Mouse (Mus musculus) right cerebral cortex, postnatal 4 days (tissue): ENCODE measurements around the gene Apobec2.
"Not testable (repeated sequence)": the region's sequence is repeated elsewhere in the genome, so short reads cannot be mapped to it uniquely, and the experiment has no call there.

Experiments used
- DNase-seq: peaks from one replicate; pipeline ENCODE4 v3.0.0-alpha.2; 2022

The Apobec2 gene

DNA sequence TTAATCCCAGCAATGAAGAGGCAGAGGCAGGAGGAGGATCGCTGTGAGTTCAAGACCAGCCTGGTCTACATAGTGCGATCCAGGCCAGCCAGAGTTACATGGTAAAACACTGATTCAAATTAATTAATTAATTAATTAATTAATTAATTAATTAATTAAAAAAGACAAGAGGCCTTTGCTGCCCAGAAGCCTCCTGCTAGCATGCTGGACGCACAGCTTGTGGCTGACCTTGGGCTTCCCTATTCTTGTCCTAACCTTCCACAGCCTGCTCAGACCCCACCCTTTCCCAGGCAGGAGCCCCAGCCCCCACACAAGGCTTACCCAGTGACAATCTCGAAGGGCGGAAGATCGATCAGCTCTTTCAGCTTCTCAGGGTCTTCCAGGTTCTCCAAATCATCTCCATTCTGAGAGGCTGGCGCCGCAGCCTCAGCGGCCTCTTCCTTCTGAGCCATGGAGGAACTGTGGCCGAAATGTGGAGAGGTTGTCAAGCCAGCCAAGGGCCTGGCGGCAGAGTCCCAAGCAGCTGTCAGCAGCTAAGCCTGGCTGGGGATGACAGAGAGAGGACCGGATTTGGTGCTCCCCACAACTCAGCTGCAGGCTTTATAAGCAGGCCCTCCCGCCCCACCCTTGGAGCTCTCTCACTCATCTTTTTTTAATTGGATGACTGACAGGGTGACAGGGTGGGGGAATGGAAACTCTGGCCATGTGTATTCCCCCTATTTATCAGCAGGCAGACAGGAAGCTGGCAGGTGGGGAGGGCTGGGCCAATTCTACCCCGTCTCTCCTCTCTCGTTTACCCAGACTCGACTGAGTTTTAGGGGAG is at the start of gene Apobec2:
TSS of gene Apobec2 (minus strand) at position 773 of the 823 bp plus-strand sequence.
- DNase-seq: no peak

DNA sequence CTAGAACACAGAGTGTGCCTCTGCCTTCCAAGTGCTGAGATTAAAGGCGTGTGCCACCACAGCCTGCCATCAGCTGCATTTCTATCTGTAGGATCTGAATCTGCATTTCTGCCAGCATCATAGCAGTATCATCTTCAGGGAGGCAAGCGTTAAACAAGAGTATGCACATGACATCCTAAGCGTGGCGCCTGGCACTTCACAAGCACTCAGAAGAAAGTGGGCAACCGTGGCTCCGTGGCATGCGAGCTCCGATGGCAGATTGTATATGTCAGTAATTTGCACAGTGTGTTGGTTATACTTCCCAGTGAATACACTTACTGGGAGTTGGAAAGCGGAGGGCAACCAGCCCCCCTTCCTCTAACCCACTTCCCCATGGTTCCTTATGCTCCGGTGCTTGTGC is 47.2 kb upstream of the Apobec2 start:
- peak; percentile 26 for DNase-seq

DNA sequence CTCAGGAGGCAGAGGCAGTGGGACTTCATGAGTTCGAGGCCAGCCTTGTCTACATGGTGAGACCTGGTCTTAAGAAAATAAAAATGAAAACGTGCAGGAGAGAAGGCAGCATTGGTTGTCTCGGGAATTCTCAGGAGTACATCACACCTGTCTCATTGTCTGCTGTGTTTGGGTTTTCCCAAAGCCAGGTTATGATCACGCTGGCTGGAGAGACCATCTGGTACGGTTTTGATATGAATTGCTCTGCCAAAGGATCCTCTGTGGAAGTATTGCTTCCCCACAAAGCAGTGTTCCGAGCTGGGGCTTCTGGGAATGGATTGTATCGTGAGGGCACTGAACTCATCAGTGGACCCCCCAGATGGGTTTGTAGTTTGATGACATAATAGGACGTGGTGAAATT is 42.7 kb upstream of the Apobec2 start:
- no peak for DNase-seq

DNA sequence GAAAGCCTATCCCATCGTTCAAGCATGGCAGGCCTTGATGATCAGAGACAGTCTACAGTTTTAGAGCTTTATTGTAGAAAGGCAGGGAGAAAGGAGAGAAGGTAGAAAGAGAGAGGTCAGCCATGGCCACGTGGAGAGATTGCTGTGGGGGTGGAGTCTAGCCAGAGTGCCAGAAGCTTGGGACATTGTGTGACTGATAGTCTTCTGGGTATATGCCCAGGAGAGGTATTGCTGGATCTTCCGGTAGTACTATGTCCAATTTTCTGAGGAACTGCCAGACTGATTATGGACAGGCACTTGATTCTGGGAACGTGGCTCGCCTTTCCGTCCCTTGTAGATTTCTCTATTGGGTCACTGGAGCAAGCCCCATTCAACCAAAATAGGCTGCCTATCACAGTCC is 41.6 kb upstream of the Apobec2 start:
- DNase-seq: not testable (repeated sequence)

DNA sequence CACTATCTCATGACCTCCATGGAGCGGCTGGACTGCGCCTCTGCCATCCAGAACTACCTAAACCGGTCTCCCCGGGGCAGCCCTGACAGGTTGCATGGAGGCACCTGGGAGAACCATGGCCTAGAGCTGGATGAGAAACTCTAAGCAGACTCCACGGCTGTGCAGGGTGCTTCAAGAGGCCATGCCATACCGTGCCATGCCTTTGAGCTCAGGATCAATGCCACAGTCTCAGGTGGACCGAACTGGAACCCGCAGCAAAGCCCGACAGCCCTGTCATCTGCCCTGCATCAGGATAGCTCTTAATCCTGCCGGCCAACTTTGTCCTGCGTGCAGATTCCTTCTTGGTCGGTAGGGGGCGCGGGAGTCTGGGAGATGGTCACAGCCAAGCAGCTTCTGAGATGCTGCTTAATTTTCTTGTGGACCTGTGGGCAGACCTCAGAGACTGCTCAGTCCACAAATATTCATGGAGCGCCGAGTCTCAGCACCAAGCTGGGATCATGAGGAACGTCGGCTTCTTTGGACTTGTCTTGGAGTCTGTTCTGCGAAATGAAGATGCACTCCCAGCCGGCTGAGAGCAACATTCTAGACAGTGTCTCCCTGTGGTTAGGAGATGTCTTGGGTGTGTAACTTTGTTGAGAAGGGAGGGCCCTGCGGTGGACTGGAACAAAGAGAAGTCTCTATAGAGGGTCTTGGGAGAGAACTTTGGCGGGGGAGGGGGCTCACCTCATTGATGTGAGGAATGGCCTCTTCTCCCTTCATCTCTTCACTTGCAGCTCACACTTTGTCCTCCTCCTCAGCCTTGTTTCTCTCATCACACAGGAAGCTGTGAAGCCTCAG is 34.9 kb upstream of the Apobec2 start:
- peak; percentile 93 for DNase-seq

DNA sequence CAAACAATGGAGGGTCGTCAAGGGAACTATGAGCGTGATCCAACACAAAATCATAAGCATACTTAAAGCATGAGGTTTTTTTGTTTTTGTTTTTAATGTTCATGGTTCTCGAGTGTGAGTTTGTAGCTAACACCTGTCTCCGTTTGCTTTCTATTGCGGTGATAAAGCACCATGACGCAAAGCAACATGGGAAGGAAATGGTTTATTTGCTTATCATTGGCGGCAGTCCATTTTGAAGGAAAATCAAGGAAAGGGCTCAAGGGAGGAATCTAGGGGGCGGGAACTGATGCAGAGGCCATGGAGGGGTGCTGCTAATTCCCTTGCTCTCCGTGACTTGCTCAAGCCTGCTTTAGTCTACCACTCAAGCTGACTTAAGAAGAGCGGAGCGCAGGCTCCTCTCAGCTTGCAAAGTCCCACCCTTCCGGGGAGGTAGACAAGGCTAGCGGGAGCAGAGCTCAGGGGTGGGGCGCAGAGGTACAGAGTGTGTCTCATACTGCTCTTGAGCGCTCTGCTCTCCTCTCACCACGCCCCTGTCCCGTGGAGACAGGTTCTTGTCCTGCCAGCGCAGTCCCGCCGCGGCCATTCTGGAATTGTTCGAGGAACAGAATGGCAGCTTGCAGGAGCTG is 34.2 kb upstream of the Apobec2 start:
- peak; percentile 25 for DNase-seq

DNA sequence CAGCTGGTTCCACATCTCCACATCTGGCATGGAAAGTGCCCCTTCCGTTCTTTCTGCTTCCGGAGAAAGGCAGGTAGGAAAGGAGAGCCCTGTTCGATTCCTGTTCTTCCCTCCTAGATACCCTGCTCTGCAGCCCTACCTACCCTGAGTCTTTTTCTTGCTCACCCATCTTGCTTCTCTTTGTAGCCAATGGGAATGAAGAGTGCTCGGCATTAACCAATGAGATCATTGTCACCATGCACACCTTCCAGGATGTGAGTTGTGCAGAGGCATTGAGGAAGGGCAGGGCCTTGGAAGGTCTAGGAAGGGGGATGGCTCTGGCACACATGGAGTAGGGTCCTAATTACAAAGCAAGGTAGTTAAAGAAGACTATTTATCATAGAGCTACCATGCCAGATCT is 30.7 kb upstream of the Apobec2 start:
- DNase-seq: no peak

DNA sequence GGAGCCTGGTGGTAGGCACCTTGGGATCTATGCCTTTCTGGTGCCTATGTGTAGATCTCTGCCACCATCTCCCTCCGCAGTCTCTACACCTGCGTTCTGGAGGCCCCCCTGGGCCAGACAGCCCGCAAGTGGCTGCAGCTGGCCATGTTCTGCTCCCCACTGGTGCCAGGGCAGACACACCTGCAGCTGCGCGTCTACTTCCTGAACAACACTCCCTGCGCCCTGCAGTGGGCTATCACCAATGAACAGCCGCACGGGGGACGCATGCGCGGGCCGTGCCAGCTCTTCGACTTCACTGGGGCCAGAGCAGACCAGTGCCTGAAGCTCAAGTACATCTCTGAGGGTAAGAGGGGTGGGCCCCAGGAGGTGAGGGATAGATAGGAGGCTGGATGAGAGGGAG is 29.4 kb upstream of the Apobec2 start:
- DNase-seq: no peak

DNA sequence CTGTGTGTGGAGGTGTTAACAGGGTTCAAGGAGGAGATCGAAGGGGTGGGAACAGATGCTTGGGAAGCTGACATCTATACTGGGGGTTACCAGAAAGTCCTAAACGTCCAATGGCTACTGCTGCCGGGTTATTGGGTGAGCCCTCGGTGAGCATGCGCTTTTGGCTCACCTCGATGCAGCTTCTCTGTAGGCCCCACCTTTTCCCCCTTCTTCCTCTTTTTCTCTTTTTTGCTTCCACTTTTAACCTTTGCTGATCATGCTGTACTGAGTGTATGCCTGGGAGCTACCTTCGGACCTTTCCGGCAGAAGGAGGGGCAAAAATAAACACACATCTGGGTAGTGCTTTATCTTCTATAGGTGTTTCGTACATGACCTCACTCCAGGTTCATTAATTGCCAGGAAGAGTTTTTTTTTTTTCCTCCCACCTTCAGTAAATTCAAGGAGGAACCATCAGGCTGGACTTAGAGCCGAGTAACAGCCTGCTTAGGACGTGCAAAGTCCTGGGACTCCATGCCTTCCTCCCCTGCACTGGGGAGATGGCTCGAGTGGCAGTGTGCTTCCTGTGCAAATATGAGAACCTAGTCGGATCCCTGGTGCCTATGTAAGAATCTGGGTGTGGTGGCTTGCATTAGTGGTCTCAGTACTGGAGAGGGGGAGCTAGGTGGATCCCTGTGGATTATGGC is 25.4 kb upstream of the Apobec2 start:
- DNase-seq: no peak

DNA sequence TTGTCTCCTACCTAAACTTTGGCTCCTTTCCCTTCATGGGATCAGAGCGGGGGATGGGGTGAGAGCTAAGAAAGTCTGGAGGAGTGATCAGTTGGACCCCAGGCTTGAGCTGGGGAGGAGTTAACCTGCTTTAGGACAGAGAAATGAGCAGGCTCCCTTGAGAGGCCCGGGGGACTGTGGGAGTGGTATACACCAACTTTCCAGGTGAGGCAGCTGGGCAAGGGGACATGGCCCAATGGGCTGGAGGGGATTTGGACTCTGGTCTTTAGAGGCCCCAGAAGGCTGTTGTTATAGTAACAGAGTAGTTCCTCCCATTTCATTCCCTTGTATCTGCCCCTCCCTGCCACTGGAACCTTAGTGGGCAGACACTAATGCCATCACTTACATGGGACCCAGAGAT is 23.2 kb upstream of the Apobec2 start:
- no peak for DNase-seq

DNA sequence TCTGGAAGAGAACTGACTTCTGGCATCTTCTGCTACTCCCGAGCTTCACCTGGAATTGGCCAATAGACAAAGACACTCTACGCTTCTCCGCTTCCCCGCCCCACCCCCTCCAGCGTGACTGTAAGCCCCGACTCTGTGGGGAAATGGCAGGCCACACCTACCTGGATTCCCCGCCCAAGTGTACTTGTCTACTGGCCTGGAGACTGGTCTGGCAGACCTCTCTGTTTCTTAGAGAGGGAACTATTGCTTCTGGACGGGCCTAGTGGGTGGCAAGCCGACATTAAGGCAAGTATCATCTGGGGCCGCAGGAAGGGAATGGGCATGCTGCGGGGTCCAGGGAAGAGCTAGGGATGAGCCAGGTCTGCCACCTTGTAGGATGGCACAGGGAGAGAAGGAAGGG is 22.0 kb upstream of the Apobec2 start, which contains the start of gene Unc5cl:
TSS of gene Unc5cl (plus strand) at position 214 of the 400 bp plus-strand sequence.
- no peak for DNase-seq

DNA sequence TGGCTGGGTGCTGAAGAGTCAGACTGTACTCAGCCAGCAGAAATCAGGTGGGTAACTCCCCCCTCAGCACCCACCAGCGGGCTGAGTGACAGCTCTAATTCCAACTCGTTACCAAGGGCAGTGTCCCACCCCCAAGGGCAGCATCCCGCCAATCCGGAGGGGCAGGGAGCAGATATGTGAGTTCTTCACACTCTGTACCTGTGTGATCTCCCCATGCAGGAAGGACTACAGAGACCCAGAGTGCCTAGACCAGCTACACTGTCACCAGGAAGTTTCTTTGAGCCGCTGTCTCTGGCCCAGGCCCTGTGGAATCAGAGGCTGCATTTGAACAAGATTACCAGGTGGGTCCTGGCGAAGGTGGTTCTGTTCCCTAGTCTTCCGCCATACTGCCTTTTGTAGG is 21.5 kb upstream of the Apobec2 start:
- DNase-seq: no peak

DNA sequence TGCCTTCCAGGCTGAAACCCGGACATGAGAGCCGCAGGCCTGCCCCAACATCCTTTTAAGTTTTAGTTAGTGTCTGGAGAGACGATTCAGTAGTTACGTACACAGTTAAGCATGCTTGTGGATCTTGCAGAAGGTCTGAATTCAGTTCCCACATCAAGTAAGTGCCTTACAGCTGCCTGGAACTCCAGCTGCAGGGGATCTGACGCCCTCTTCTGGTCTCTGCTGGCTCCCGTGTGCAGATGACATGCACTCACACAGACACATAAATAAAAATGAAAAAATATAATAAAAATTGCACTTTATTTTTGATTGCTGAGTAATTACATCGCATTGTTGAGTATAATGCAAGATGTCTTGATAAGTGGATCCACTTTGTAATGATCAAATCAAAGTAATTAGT is 20.8 kb upstream of the Apobec2 start:
- DNase-seq: no peak

DNA sequence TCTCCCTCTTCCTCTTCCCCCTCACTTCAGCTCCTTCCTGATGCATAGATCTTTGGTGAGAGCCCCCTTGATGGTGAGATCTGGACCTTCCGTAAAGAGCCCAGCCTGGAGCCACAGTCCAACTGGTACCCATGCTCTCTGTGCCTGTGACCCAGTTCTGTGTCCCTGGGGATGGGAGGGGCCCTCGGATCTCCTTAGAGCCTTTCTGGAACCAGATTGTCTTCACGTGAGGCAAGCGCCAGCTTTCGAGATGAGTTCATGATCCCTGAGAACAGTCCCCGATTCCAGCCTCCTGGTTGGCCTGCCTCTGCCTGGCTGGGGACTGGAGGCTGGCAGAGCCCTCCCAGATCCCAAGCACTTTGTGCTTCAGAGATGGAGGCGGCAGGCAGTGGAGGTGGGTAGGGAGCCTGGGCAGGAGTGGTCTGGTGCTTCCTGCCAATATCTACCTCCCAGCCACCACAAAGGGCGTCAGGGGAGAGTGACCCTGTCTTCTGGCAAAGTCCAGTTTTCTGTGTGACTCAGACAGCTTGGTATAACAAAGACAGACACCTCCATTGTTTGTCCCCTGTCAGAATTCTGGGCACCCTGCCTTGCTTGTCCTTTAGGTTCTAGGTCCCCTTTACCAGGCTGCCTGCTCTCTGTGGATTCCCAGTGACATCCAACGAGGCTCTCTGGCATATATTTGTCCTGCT is 19.2 kb upstream of the Apobec2 start:
- no peak for DNase-seq

DNA sequence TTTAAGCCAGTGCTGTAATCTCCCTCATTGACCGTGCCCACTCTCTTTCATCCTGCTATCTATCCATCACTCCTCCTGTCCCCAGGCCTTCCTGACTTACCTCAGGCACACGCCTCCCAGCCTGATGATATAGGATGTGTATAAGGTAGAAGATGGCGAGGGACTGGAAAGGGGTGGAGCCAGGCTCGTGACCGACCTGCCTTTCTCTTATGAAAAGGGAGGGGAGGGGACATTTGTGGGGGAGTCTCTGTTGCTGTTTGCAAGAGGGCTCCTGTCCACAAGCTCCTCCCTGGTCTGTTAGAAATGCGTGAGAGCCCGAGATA is 18.6 kb upstream of the Apobec2 start, which contains the start of gene Tspo2:
TSS of gene Tspo2 (minus strand) at position 170 of the 323 bp plus-strand sequence.
- DNase-seq: no peak

DNA sequence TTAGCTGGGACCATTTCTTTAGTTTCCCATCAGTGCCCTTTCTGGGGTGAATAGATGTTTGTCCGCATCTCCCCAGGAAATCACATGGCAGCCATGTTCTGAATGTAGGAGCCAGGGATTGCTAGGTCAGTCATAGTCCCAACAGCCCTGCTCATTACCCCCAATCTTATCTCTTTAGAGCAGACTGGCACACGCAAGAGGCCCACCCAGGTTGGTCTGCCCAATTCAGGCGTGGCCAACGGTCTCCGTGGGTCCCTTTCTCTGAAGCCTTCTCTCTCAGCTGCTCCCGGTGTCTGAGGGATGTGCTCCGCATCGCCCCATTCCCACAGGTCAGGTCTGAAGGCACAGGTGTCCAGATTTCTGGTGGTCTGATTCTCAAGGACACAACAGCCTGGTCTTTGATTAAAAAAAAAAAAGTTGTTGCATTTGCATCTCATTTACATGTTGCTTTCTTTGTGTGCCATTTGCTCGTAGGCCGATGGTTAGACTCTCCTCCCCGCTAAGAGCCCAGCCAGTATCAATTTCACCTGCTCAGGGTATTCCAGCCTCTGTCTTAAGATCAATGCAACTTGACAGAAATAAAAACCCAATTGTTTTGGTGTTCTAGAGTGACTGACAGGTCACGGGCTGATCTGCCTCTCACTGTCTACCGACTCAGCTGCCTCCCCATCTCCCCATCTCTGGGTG is 18.1 kb upstream of the Apobec2 start:
- no peak for DNase-seq

DNA sequence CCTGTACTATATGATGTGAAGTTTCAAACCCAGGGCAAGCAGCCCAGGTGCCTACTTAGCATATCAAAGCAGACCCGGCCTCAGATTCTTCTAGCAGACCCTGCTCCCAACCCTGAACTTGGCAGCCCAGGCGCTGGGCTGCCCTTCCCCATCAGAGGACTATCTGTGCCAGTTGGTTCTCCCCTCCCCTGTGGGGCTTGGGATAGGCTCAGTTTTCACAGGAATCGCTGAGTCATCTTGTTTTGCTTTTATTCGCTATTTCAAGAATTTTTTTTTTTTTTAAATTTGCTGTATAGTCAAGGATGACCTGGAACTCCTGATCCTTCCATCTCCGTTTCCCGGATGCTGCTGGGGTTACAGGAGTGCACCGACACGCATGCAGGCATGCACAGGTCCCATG is 14.9 kb upstream of the Apobec2 start:
- DNase-seq: no peak

DNA sequence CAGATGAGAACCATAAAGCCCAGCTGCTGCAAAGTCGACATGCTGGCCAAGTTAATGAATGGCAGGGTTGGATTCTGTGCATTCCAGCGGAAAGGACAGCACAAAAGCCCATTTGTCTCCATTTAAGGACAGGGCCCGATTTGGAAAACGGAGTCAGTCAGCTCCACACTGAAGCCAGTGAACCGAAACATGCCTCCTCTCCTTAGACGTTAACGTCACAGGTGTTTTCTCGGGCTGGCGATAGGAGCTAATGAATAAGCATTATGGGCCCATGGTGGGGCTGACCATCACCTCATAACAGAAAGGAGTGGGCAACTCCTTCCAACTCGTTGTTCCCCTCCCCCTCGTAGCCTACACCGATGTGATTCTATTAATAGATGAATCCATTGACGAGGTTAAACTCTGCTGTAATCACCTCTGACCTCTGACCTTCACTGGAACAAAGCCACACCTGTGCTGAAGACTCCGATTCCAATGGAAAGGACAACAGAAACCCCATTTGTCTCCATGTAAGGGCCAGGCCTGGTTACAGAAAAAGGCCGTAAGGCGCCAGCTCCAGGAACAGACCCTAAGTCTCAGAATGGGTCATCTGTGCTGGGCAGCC is 10.9 kb upstream of the Apobec2 start:
- DNase-seq: no peak

DNA sequence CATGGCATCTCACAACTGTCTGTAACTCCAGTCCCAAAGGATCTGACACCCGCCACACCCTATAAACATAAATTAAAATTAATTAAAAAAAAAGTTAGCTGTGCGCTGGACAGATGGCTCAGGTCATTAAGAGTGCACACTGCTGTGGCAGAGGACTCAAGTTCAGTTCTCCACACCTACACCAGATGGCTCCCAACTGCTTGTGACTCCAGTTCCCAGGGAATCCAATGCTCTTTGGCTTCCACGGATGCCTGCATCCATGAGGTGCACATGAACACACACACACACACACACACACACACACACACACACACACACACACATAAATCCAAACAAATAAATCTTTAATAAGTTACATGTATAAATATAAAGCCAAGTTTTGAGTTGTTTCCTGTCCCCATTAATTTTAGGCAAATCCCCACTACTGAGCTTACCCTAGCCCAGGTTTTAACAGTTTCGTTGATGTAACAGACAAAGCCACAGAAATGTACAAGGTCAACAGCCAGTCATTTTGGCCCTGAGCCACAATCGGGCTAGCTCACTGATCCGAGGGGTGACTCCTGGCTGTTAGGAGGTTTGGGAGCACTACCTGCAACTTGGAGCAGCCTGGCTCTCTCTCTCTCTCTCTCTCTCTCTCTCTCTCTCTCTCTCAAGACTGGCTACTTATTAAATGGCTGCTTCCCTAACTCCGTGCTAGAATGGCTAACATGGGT is 10.2 kb upstream of the Apobec2 start:
- DNase-seq: no peak

DNA sequence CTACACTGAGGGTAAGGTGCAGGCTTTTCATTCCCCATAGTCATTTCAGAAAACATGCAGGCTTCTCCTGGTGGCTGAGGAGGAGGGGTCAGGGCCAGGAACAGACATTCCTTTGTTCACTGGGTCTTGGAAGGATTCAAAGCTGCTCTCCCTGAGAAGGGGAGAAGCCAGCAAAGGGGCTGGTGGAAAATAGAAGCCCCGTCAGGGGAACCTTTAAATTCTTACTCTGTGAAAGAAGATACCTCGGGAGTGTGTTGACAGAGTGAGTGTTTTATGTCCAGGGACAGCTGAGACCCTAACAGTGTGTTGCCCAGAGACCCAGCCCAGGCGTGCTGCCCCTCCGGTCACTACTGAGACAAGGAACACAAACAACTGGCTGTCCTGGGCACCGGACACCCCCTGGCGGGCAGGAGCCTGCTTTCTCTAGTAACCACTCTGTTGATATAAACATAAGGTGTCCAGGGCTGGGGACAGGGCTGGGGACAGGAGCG is 4.7 kb upstream of the Apobec2 start:
- no peak for DNase-seq

DNA sequence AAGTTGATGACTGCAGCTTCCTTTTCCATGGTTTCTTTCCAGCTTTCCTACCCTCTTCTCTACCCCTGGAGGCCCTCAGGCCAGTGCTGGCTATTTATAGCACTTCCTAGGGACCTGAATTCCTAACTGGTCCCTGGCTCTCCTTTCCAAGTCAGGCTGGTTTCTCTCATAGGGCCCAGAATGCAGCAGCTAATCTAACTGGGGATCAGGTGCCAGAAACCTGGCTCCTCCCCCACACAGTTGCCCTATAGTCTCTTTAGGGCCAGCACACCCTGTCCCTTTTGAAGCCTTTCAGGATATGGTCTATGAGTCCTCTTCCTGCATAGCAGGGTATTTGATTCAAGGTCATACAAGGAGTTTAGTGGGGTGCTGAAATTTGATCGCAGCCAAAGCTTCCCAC is 3.8 kb upstream of the Apobec2 start:
- DNase-seq: no peak
